Mouse (Mus musculus) G1E (cell line): ENCODE measurements at regions not wholly inside any gene's neighbourhood (a gene's known extent, or its start where the extent isn't known, plus 50 kb on each side); places are given as distances from the start of the nearest gene placed in this dataset.

Experiments
- ATAC-seq: 2 replicates; pipeline ENCODE4 v1.8.0; 2016; ENCODE audit warnings: mild to moderate bottlenecking; ENCODE audit not compliant: insufficient number of reproducible peaks, poor library complexity, low FRiP score, severe bottlenecking; ENCODE audit errors: extremely low read depth
- DNase-seq: peaks from one replicate; pipeline ENCODE4 v3.0.0; 2012; ENCODE audit warnings: low spot score
- H3K27me3 ChIP-seq: 2 replicates; pipeline ENCODE4 v1.6.1; 2012; ENCODE audit warnings: mild to moderate bottlenecking, low read length, inconsistent platforms; ENCODE audit not compliant: insufficient read depth
- H3K36me3 ChIP-seq: replicated peaks from 2 replicates; pipeline ENCODE3; 2012; ENCODE audit warnings: mild to moderate bottlenecking, inconsistent platforms
- H3K4me1 ChIP-seq: 2 replicates; pipeline ENCODE4 v1.6.1; 2012; ENCODE audit warnings: low read depth, low read length, inconsistent platforms, mixed read lengths; ENCODE audit not compliant: insufficient read depth
- H3K4me3 ChIP-seq: 2 replicates; pipeline ENCODE4 v1.5.1; 2012; ENCODE audit warnings: low read depth, mild to moderate bottlenecking, inconsistent platforms, low read length, moderate library complexity, mixed read lengths
- H3K9me3 ChIP-seq: replicated peaks from 2 replicates; pipeline ENCODE4 v1.6.1; 2012; ENCODE audit warnings: inconsistent platforms
- CTCF ChIP-seq: IDR thresholded peaks from 2 replicates; pipeline ENCODE4 v1.5.1; 2012; ENCODE audit warnings: low read depth, low read length, inconsistent platforms, mixed read lengths
- GATA1 ChIP-seq: IDR thresholded peaks from 2 replicates; pipeline ENCODE4 v1.6.1; 2012; ENCODE audit warnings: borderline replicate concordance, low read length, inconsistent platforms, mixed read lengths
- GATA2 ChIP-seq: IDR thresholded peaks from 2 replicates; pipeline ENCODE4 v1.6.1; 2012; ENCODE audit warnings: low read depth, low read length, inconsistent platforms, borderline replicate concordance
- POLR2AphosphoS5 ChIP-seq: IDR thresholded peaks from 2 replicates; pipeline ENCODE4 v1.6.1; 2012; ENCODE audit warnings: low read depth, low read length, inconsistent platforms; ENCODE audit not compliant: insufficient replicate concordance
- TAL1 ChIP-seq: conservative IDR thresholded peaks from 2 replicates; pipeline ENCODE4 v1.6.1; 2012; ENCODE audit warnings: low read depth, low read length, inconsistent platforms, mixed read lengths

DNA sequence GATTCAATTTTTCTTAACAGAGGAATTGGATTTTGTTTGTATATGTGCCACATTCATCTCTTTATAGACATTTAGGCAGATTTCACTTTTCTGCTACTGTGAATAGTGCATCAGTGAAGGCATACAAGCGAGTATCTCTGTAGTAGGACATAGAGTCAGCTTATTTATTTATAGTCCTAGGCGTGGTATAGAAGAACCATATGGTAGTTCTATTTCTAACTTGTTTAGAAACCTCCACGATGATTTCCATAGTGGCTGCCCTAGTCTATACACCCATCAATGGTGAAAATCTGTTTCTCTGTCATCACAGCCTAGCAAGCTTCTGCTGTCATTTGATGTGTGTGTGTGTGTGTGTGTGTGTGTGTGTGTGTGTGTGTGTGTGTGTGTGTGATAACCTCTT, 387.6 kb downstream of the Kctd12 start:
- no peaks in the 10 kb centered on the region for H3K36me3 ChIP-seq
- DNase-seq, result no peak
- TF ChIP-seq TAL1 (no peak), POLR2AphosphoS5 (no peak), GATA2 (no peak), CTCF (no peak)
- H3K4me3 ChIP-seq, result no peak overlapping the region
- H3K27me3 ChIP-seq, result no peaks in the 10 kb centered on the region
- ATAC-seq, result no peak
- peaks cover 19% of the 10 kb centered on the region for H3K9me3 ChIP-seq
- H3K4me1 ChIP-seq, result no peaks in the 10 kb centered on the region

DNA sequence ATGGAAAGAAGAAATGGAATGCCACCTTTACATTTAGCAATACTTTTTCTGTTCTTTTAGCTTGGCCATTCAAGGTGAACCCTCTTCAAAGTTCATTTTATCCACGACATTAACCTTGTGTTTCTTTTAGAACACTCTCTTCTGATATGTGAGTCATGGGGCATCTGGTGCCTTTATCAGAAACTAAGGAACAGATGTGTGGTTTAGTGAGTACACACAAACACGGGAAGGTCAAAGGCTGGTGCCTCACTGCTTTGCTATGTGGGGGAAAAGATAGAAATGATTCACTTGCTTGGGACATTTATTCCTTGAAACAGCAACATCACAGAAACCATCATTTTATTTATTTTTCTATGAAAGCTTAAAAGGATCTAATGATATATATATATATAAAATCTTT, 428.7 kb downstream of the Kctd12 start:
- DNase-seq, result no peak
- H3K27me3 ChIP-seq, result no peaks in the 10 kb centered on the region
- peaks cover 9% of the 10 kb centered on the region for H3K9me3 ChIP-seq
- no peaks in the 10 kb centered on the region for H3K36me3 ChIP-seq
- H3K4me1 ChIP-seq, result no peaks in the 10 kb centered on the region
- no peak overlapping the region for H3K4me3 ChIP-seq
- no peak for TF ChIP-seq GATA2
- no peak for TF ChIP-seq TAL1
- TF ChIP-seq CTCF, result no peak
- no peak for TF ChIP-seq GATA1
- TF ChIP-seq POLR2AphosphoS5, result no peak
- no peak for ATAC-seq

DNA sequence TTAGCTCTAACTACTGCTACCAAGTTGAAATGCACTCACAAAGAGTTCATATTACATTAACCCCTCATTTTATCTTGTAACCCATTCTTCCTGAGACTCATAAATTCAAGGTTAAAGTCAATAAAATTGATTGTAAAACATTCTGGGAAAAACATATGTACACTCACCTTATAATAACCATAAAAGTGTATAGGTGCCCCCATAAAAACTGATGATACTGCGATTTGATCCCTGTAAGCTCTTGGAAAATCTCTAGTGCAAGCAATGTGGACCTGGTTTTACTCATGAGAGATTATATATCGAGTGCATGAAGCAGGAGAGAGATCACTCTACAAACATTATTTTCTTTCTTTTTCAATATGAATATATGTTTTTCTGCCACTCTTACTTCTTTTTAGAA, 429.8 kb downstream of the Kctd12 start:
- DNase-seq, result no peak
- Histone ChIP-seq H3K4me1 (no peaks in the 10 kb centered on the region), H3K36me3 (no peaks in the 10 kb centered on the region), H3K4me3 (no peak overlapping the region), H3K27me3 (no peaks in the 10 kb centered on the region), H3K9me3 (peaks cover 6% of the 10 kb centered on the region)
- ATAC-seq, result no peak
- TF ChIP-seq POLR2AphosphoS5 (no peak), GATA1 (no peak), CTCF (no peak), TAL1 (no peak), GATA2 (no peak)

DNA sequence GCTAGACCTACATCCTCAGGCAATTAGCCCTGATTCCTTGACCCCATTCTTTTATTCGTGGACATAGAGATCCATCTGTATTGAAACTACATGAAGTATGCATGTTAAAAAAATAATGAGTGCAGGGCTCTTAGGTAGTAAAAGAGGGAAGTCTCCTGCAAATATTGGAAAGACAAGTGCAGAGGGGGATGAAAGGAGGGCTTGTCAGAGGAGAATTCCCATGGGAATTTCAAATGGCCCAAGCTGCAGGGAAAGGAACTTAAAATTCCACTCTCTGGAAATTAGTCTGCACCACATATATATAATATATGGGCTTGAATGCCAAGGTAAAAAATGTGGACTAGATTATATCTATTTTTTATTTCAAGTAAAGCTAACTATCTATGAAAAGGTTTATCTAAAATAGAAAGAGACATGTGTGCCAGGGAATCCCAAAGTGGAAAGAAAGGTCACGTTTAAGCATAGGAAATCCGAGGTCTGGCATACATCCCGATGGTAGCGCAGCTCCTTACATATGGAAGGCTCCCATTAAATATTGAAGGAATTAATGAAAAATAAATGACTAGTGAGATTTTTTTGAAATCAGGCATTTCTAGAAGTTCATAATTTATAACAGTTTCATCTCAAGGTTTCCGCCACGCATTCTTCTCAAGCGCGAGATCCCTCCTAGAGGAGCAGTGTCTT, 457.4 kb downstream of the Kctd12 start:
- Histone ChIP-seq H3K36me3 (no peaks in the 10 kb centered on the region), H3K27me3 (no peaks in the 10 kb centered on the region), H3K4me3 (no peak overlapping the region), H3K4me1 (no peaks in the 10 kb centered on the region), H3K9me3 (peaks cover 18% of the 10 kb centered on the region)
- TF ChIP-seq GATA1, result no peak
- no peak for TF ChIP-seq GATA2
- TF ChIP-seq POLR2AphosphoS5, result no peak
- no peak for TF ChIP-seq CTCF
- TF ChIP-seq TAL1, result no peak
- DNase-seq, result no peak
- no peak for ATAC-seq

DNA sequence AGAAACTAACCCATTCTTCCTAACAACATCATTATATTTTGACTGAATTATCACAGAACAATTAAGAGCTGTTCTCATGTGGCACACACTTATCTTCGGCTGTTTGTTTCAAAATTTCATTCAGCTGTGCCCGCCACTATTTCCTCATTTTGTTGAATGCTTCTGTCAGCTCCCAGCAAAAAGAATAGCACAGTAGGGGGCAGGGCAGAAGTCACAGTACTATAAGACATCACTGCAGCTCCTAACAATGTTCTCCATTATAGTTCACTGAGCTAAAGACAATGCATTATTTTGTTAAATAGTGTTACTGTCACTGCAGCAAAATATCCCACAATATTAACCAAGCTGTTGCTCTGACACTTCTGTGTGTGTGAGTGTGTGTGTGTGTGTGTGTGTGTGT, 465.7 kb downstream of the Kctd12 start:
- Histone ChIP-seq H3K4me3 (no peak overlapping the region), H3K36me3 (no peaks in the 10 kb centered on the region), H3K27me3 (no peaks in the 10 kb centered on the region), H3K4me1 (no peaks in the 10 kb centered on the region), H3K9me3 (peaks cover 11% of the 10 kb centered on the region)
- TF ChIP-seq GATA2, result no peak
- no peak for TF ChIP-seq GATA1
- TF ChIP-seq TAL1, result no peak
- TF ChIP-seq POLR2AphosphoS5, result no peak
- no peak for TF ChIP-seq CTCF
- no peak for DNase-seq
- no peak for ATAC-seq

DNA sequence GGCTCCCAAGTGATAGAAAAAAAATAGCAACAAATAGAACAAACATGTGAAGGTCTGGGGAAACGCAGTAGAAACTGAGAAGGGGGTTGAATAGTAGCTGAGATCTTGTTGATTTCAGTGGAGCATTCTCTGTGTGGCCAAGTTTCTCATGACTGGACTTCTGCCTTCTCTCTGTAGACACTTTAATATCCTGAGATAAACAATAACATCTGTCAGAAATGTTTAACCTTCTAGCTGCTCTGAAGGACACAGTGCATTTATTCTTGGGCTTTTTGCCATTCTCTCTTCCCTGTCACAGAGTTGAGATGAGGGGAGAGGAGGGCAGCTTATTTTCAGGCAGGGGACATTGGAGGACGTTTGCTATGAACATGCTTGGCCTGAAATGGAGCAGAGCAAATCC, 467.9 kb downstream of the Kctd12 start:
- H3K4me1 ChIP-seq, result no peaks in the 10 kb centered on the region
- no peak overlapping the region for H3K4me3 ChIP-seq
- H3K36me3 ChIP-seq, result no peaks in the 10 kb centered on the region
- peaks cover 9% of the 10 kb centered on the region for H3K9me3 ChIP-seq
- DNase-seq (no peak), ATAC-seq (no peak)
- no peaks in the 10 kb centered on the region for H3K27me3 ChIP-seq
- TF ChIP-seq GATA1 (no peak), CTCF (no peak), GATA2 (no peak), POLR2AphosphoS5 (no peak), TAL1 (no peak)

DNA sequence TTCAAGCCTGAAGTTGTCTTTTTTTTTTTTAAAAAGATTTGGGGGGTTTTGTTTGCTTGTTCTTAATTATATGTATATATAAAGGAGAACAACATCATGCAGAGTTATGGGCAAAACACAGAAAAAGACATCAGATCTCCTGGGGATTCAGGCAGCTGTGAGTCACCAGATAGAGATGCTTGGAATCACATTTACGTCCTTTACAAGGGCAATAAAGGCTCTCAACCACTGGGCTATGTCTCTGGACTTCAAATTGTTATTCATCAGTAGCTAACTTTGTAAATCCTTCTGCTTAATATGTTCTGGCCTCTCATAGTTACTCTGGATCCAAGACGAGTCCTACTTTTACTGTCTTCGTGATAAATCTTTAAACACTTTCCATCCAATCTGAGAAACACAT, 469.8 kb downstream of the Kctd12 start:
- Histone ChIP-seq H3K36me3 (no peaks in the 10 kb centered on the region), H3K4me1 (no peaks in the 10 kb centered on the region), H3K4me3 (no peak overlapping the region), H3K9me3 (peaks cover 3% of the 10 kb centered on the region), H3K27me3 (no peaks in the 10 kb centered on the region)
- ATAC-seq, result no peak
- no peak for DNase-seq
- no peak for TF ChIP-seq GATA2
